Mouse (Mus musculus) neutrophil, adult 5-6 weeks (primary cell): ENCODE measurements around the gene Cyp21a1. TPM values are rescaled to one million over a fixed set of nuclear protein-coding genes. Genes with fewer than 3 reads are reported as not detected.

Experiments
- total RNA-seq: library from RNA; stranded (forward); fragments of 200-1000 nt; gene quantifications from 2 replicates; pipeline ENCODE4 v1.2.3, GENCODE M21; 2017

Cyp21a1 gene
- total RNA-seq, 1 experiment from 2014 or later = not detected

Other genes starting within 250 kb of the Cyp21a1 start
- 0.58 and 1.2 TPM in 2 replicates for gene Notch4, start 240.3 kb downstream of the Cyp21a1 start, total RNA-seq
- gene Gpsm3, start 214.8 kb downstream of the Cyp21a1 start, total RNA-seq = 188 and 218 TPM in 2 replicates
- 89.6 and 100 TPM in 2 replicates for gene Pbx2, start 213.3 kb downstream of the Cyp21a1 start, total RNA-seq
- 15.7 and 19.8 TPM in 2 replicates for gene Ager, start 206.7 kb downstream of the Cyp21a1 start, total RNA-seq
- 15.9 and 17.6 TPM in 2 replicates for gene Rnf5, start 200.9 kb downstream of the Cyp21a1 start, total RNA-seq
- 27.5 and 32.9 TPM in 2 replicates for gene Agpat1, start 200.3 kb downstream of the Cyp21a1 start, total RNA-seq
- 1.7 and 4.2 TPM in 2 replicates for gene Egfl8, start 188.6 kb downstream of the Cyp21a1 start, total RNA-seq
- gene Ppt2, start 176.1 kb downstream of the Cyp21a1 start, total RNA-seq = 17.2 and 18.7 TPM in 2 replicates
- gene Prrt1, start 175.0 kb downstream of the Cyp21a1 start, total RNA-seq = 0.25 TPM in 1 of 2 replicates, not detected in the other
- gene Fkbpl, start 159.8 kb downstream of the Cyp21a1 start, total RNA-seq = 15.2 and 17.2 TPM in 2 replicates
- gene Atf6b, start 157.4 kb downstream of the Cyp21a1 start, total RNA-seq = 26.9 and 27.4 TPM in 2 replicates
- gene Tnxb, start 134.0 kb downstream of the Cyp21a1 start, total RNA-seq = not detected in 2 replicates
- gene C4b, start 60.7 kb downstream of the Cyp21a1 start, total RNA-seq = 0.12 and 0.23 TPM in 2 replicates
- 23.5 and 39.9 TPM in 2 replicates for gene Stk19, start 32.4 kb upstream of the Cyp21a1 start, total RNA-seq
- 36.1 and 45.8 TPM in 2 replicates for gene Dxo, start 32.5 kb upstream of the Cyp21a1 start, total RNA-seq
- 79.7 and 92.2 TPM in 2 replicates for gene Skiv2l, start 45.6 kb upstream of the Cyp21a1 start, total RNA-seq
- gene Nelfe, start 45.8 kb upstream of the Cyp21a1 start, total RNA-seq = 22.6 and 36.0 TPM in 2 replicates
- 0.58 and 0.98 TPM in 2 replicates for gene Cfb, start 58.0 kb upstream of the Cyp21a1 start, total RNA-seq
- 2.8 and 3.8 TPM in 2 replicates for gene Zbtb12, start 74.9 kb upstream of the Cyp21a1 start, total RNA-seq
- not detected in 2 replicates for gene Gm20547, start 77.5 kb upstream of the Cyp21a1 start, total RNA-seq
- gene C2, start 93.7 kb upstream of the Cyp21a1 start, total RNA-seq = not detected in 2 replicates
- gene Ehmt2, start 93.9 kb upstream of the Cyp21a1 start, total RNA-seq = 87.4 and 99.7 TPM in 2 replicates
- gene Slc44a4, start 109.9 kb upstream of the Cyp21a1 start, total RNA-seq = 0.98 and 1.4 TPM in 2 replicates
- gene Neu1, start 126.7 kb upstream of the Cyp21a1 start, total RNA-seq = 66.7 and 66.9 TPM in 2 replicates
- 5.9 and 8.0 TPM in 2 replicates for gene Hspa1b, start 154.7 kb upstream of the Cyp21a1 start, total RNA-seq
- not detected in 2 replicates for gene Gm20481, start 165.4 kb upstream of the Cyp21a1 start, total RNA-seq
- gene Hspa1a, start 167.6 kb upstream of the Cyp21a1 start, total RNA-seq = 5.6 and 6.4 TPM in 2 replicates
- gene Hspa1l, start 168.1 kb upstream of the Cyp21a1 start, total RNA-seq = not detected in 2 replicates
- 10.1 and 11.4 TPM in 2 replicates for gene Lsm2, start 177.3 kb upstream of the Cyp21a1 start, total RNA-seq
- 243 and 266 TPM in 2 replicates for gene Vars, start 196.4 kb upstream of the Cyp21a1 start, total RNA-seq
- gene Vwa7, start 212.0 kb upstream of the Cyp21a1 start, total RNA-seq = 0.61 and 1.2 TPM in 2 replicates
- gene Sapcd1, start 223.5 kb upstream of the Cyp21a1 start, total RNA-seq = 2.0 and 2.6 TPM in 2 replicates
- gene Msh5, start 242.2 kb upstream of the Cyp21a1 start, total RNA-seq = 4.7 and 7.0 TPM in 2 replicates
- 394 and 439 TPM in 2 replicates for gene Clic1, start 245.4 kb upstream of the Cyp21a1 start, total RNA-seq